ENCODE assay signal across 25 mouse cellular contexts in the genomic region with DNA sequence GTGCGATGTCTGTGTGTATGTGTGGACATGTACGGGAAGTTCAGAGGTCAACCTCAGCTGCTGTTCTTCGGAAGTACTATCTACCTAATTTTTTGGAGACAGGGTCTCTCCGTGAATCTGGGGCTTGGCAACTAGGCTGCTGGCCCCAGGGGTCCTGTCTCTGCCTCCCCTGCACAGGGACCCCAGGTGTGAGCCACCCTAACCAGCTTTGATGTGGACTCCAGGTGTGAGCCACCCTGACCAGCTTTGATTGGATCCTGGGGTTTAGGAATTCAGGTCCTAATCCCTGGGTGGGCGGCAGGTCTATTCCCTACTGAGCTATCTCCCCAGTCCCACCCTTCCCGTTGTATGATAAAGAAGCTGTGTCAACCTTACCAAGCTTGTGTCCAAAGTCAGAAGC. TPM values are rescaled to one million over a fixed set of nuclear protein-coding genes. Genes with fewer than 3 reads are reported as not detected.
A peak's percentile ranks its signal among the peaks of the same experiment; 100 is the strongest.
DNase-seq lines count a peak whose midpoint lies in the region; ATAC-seq lines count a peak whose summit lies in the region.
"Had no signal": no experiment of that assay in that cellular context is flagged by ENCODE, and none has a peak within 500 bp of the region (broad histone marks: within the 10 kb centered on the region; RNA-seq: fewer than 3 reads in every experiment).

No protein-coding gene starts in this region.

- H3K9ac ChIP-seq in embryonic facial prominence, embryonic 12.5 days = no peak overlapping the region
- peak overlapping the region; percentile 18; the same call in 1 of the 2 replicates for H3K9ac ChIP-seq in heart, embryonic 12.5 days
- H3K9ac ChIP-seq in heart, embryonic 15.5 days = no peak overlapping the region
- H3K9ac ChIP-seq: forebrain, embryonic 13.5 days; hindbrain, embryonic 12.5 days; hindbrain, embryonic 15.5 days had no signal

- H3K27me3 ChIP-seq in embryonic facial prominence, embryonic 12.5 days = no peaks in the 10 kb centered on the region
- H3K27me3 ChIP-seq in embryonic facial prominence, embryonic 10.5 days (replicated peaks; ENCODE audit: low read depth, poor library complexity, severe bottlenecking) = no peaks in the 10 kb centered on the region
- H3K27me3 ChIP-seq in heart, embryonic 12.5 days (replicated peaks) = no peaks in the 10 kb centered on the region
- H3K27me3 ChIP-seq in heart, embryonic 15.5 days = no peaks in the 10 kb centered on the region
- H3K27me3 ChIP-seq: forebrain, embryonic 13.5 days; hindbrain, embryonic 12.5 days; hindbrain, embryonic 15.5 days had no signal

- no peak overlapping the region for H3K4me2 ChIP-seq in embryonic facial prominence, embryonic 12.5 days (replicated peaks)
- no peak overlapping the region for H3K4me2 ChIP-seq in heart, embryonic 12.5 days
- H3K4me2 ChIP-seq in heart, embryonic 15.5 days = no peak overlapping the region
- H3K4me2 ChIP-seq: forebrain, embryonic 13.5 days; hindbrain, embryonic 12.5 days; hindbrain, embryonic 15.5 days had no signal

- 0 out of 2 replicates have a peak overlapping the region, but pooled peaks have one; percentile 23 for H3K27ac ChIP-seq in embryonic facial prominence, embryonic 12.5 days
- H3K27ac ChIP-seq in embryonic facial prominence, embryonic 10.5 days (replicated peaks) = no peak overlapping the region
- H3K27ac ChIP-seq in heart, embryonic 12.5 days (ENCODE audit: poor library complexity, severe bottlenecking) = peak overlapping the region; percentile 76
- H3K27ac ChIP-seq in heart, embryonic 15.5 days = peak overlapping the region; percentile 50; the same call in 1 of the 2 replicates
- H3K27ac ChIP-seq: forebrain, embryonic 13.5 days; gastrocnemius, adult 2 months; hindbrain, embryonic 12.5 days; hindbrain, embryonic 15.5 days had no signal

- H3K9me3 ChIP-seq in embryonic facial prominence, embryonic 12.5 days = no peaks in the 10 kb centered on the region
- H3K9me3 ChIP-seq in embryonic facial prominence, embryonic 10.5 days = no peaks in the 10 kb centered on the region
- H3K9me3 ChIP-seq in heart, embryonic 12.5 days (replicated peaks) = no peaks in the 10 kb centered on the region
- no peaks in the 10 kb centered on the region for H3K9me3 ChIP-seq in heart, embryonic 15.5 days (replicated peaks)
- H3K9me3 ChIP-seq: forebrain, embryonic 10.5 days; forebrain, embryonic 13.5 days; hindbrain, embryonic 12.5 days; hindbrain, embryonic 15.5 days had no signal

- no peak overlapping the region for H3K4me3 ChIP-seq in embryonic facial prominence, embryonic 12.5 days
- H3K4me3 ChIP-seq in embryonic facial prominence, embryonic 10.5 days = no peak overlapping the region
- no peak overlapping the region for H3K4me3 ChIP-seq in heart, embryonic 12.5 days
- no peak overlapping the region for H3K4me3 ChIP-seq in heart, embryonic 15.5 days
- H3K4me3 ChIP-seq: forebrain, embryonic 10.5 days; forebrain, embryonic 13.5 days; gastrocnemius, adult 2 months; heart, adult 2 months; hindbrain, embryonic 12.5 days; hindbrain, embryonic 15.5 days had no signal

- no peak for ATAC-seq in embryonic facial prominence, embryonic 12.5 days (ENCODE audit: insufficient number of reproducible peaks, insufficient read depth, low FRiP score, low TSS enrichment)
- ATAC-seq in heart, embryonic 12.5 days (ENCODE audit: insufficient number of reproducible peaks, low FRiP score) = no peak
- no peak for ATAC-seq in heart, embryonic 15.5 days (replicated peaks; ENCODE audit: insufficient number of reproducible peaks, insufficient read depth, low FRiP score, low read depth)
- ATAC-seq: activated CD4-positive, CD25-positive, alpha-beta regulatory T cell, adult 4 months; forebrain, embryonic 13.5 days; forebrain, embryonic 16.5 days; intestine, postnatal 0 days had no signal

- intact Hi-C loops in heart, postnatal 36 days (cut with DNase I) = no loop called here

- no peaks in the 10 kb centered on the region for H3K36me3 ChIP-seq in embryonic facial prominence, embryonic 12.5 days
- peaks cover 6% of the 10 kb centered on the region for H3K36me3 ChIP-seq in embryonic facial prominence, embryonic 10.5 days (replicated peaks)
- no peaks in the 10 kb centered on the region for H3K36me3 ChIP-seq in heart, embryonic 12.5 days
- no peaks in the 10 kb centered on the region for H3K36me3 ChIP-seq in heart, embryonic 15.5 days
- H3K36me3 ChIP-seq: forebrain, embryonic 10.5 days; hindbrain, embryonic 12.5 days; hindbrain, embryonic 15.5 days had no signal

- 58% methylated on average over 6 of the region's 6 CpGs for WGBS in embryonic facial prominence, embryonic 12.5 days
- 63% methylated on average over 6 of the region's 6 CpGs for WGBS in embryonic facial prominence, embryonic 10.5 days
- WGBS in heart, embryonic 12.5 days = 49% methylated on average over 6 of the region's 6 CpGs
- 62% methylated on average over 6 of the region's 6 CpGs for WGBS in heart, embryonic 15.5 days

- peaks cover 86% of the 10 kb centered on the region for H3K4me1 ChIP-seq in embryonic facial prominence, embryonic 12.5 days
- peaks cover 94% of the 10 kb centered on the region for H3K4me1 ChIP-seq in embryonic facial prominence, embryonic 10.5 days
- H3K4me1 ChIP-seq in heart, embryonic 12.5 days (replicated peaks) = peaks cover 98% of the 10 kb centered on the region
- H3K4me1 ChIP-seq in heart, embryonic 15.5 days (replicated peaks) = peaks cover 96% of the 10 kb centered on the region

- DNase-seq in embryonic facial prominence, embryonic 10.5 days (ENCODE audit: low spot score) = no peak
- DNase-seq in heart, postnatal 36 days = no peak
- no peak for DNase-seq in heart, adult 18-20 months
- DNase-seq in urinary bladder, postnatal 10 days (ENCODE audit: low spot score) = no peak
- DNase-seq: adrenal gland, adult 8-10 months; adrenal gland, postnatal 25 days; cerebellum, adult 11-12 months; cerebellum, adult 8-10 months; cerebellum, postnatal 10 days; cerebellum, postnatal 36 days; embryo, embryonic 11 days; gastrocnemius, adult 2 months; gastrocnemius, postnatal 14 days; heart, adult 2 months; kidney, adult 2 months had no signal

RNA-seq across cellular contexts. Expression of gene Smad6, which starts 60.0 kb away (rescaled TPM):
- 25.4 and 26.0 TPM in 2 replicates for polyA plus RNA-seq in embryonic facial prominence, embryonic 12.5 days (2016; fragmentation: Nextera tagmentation; extraction: Ambion mirVana)
- 7.2 and 7.3 TPM in 2 replicates for polyA plus RNA-seq in embryonic facial prominence, embryonic 10.5 days (2016; fragmentation: Nextera tagmentation; extraction: Ambion mirVana)
- polyA plus RNA-seq in heart, embryonic 12.5 days (2016; fragmentation: Nextera tagmentation; extraction: Ambion mirVana) = 56.2 and 62.8 TPM in 2 replicates
- 10 to 100 TPM; 11.4 to 16.3 TPM for total RNA-seq in heart, postnatal 36 days (2021)
- polyA plus RNA-seq in heart, embryonic 15.5 days (2015; fragmentation: Nextera tagmentation; extraction: Ambion mirVana) = 16.4 and 19.8 TPM in 2 replicates
- 10 to 100 TPM in 1 of 2 experiments, 1 to 10 TPM in 1; 9.0 to 11.3 TPM for total RNA-seq in heart, adult 18-20 months (2021)
- polyA plus RNA-seq: activated CD4-positive, CD25-positive, alpha-beta regulatory T cell, adult 4 months had no signal
